Mouse (Mus musculus): ENCODE data around the gene Il2rb.

- TF ChIP-seq CTCF (IDR thresholded peaks at IDR 0.05; ENCODE audit: low read depth) (no peak), EP300 (IDR thresholded peaks at IDR 0.05; ENCODE audit: low read depth) (no peak)
These were observed 5.2 kb downstream of the Il2rb start for GRCm38 (mm10) chr15:78489906-78490305.

Measured in liver, embryonic 14.5 days (tissue).